Mouse (Mus musculus): ENCODE data around the gene Fxyd6.

The Fxyd6 gene

GRCm38 (mm10) chr9:45370117-45370561, at the start of gene Fxyd6:
TSS of gene Fxyd6 (plus strand) at chr9:45370185.
- DNase-seq, result peak; percentile 71

- DNase-seq, result no peak
Measured at GRCm38 (mm10) chr9:45321465-45321864, 48.5 kb upstream of the Fxyd6 start.

GRCm38 (mm10) chr9:45321946-45322430, 48.0 kb upstream of the Fxyd6 start:
- DNase-seq, result no peak

GRCm38 (mm10) chr9:45326390-45326789, 43.6 kb upstream of the Fxyd6 start:
- no peak for DNase-seq

- DNase-seq, result no peak
Measured at GRCm38 (mm10) chr9:45328263-45328662, 41.7 kb upstream of the Fxyd6 start.

GRCm38 (mm10) chr9:45329577-45329976, 40.4 kb upstream of the Fxyd6 start:
- DNase-seq, result no peak

- no peak for DNase-seq
Measured at GRCm38 (mm10) chr9:45337406-45337805, 32.6 kb upstream of the Fxyd6 start.

GRCm38 (mm10) chr9:45343066-45343465, 26.9 kb upstream of the Fxyd6 start:
- DNase-seq, result no peak

GRCm38 (mm10) chr9:45345516-45345915, 24.5 kb upstream of the Fxyd6 start:
- peak; percentile 62 for DNase-seq

GRCm38 (mm10) chr9:45346276-45346675, 23.7 kb upstream of the Fxyd6 start:
- peak; percentile 24 for DNase-seq

GRCm38 (mm10) chr9:45348560-45348959, 21.4 kb upstream of the Fxyd6 start:
- DNase-seq, result no peak

- no peak for DNase-seq
Measured at GRCm38 (mm10) chr9:45349181-45349580, 20.8 kb upstream of the Fxyd6 start.

- DNase-seq, result no peak
Measured at GRCm38 (mm10) chr9:45349851-45350250, 20.1 kb upstream of the Fxyd6 start.

- DNase-seq, result no peak
Measured at GRCm38 (mm10) chr9:45355192-45355591, 14.8 kb upstream of the Fxyd6 start.

GRCm38 (mm10) chr9:45358356-45358755, 11.6 kb upstream of the Fxyd6 start:
- no peak for DNase-seq

- DNase-seq, result peak; percentile 79
Measured at GRCm38 (mm10) chr9:45362051-45362461, 7.9 kb upstream of the Fxyd6 start.

- peak; percentile 82 for DNase-seq
Measured at GRCm38 (mm10) chr9:45363639-45364214, 6.3 kb upstream of the Fxyd6 start.

- no peak for DNase-seq
Measured at GRCm38 (mm10) chr9:45367716-45368115, 2.3 kb upstream of the Fxyd6 start.

GRCm38 (mm10) chr9:45368341-45368901, 1.6 kb upstream of the Fxyd6 start:
- DNase-seq, result no peak

GRCm38 (mm10) chr9:45370616-45371336, 791 bp downstream of the Fxyd6 start:
- DNase-seq, result no peak

- no peak for DNase-seq
Measured at GRCm38 (mm10) chr9:45371337-45371707, 1.3 kb downstream of the Fxyd6 start.

GRCm38 (mm10) chr9:45373896-45374295, 3.9 kb downstream of the Fxyd6 start:
- no peak for DNase-seq

- no peak for DNase-seq
Measured at GRCm38 (mm10) chr9:45374988-45375502, 5.1 kb downstream of the Fxyd6 start.

GRCm38 (mm10) chr9:45376427-45376826, 6.4 kb downstream of the Fxyd6 start:
- DNase-seq, result no peak
